Mouse (Mus musculus) C2C12 (cell line): ENCODE results near the gene Tex46.

Experiments used
- CEBPB ChIP-seq: IDR thresholded peaks from one replicate; pipeline ENCODE4 v1.6.1; 2011; ENCODE audit warnings: low read depth, mild to moderate bottlenecking, control low read depth, moderate library complexity
- CTCF ChIP-seq: IDR thresholded peaks from one replicate; pipeline ENCODE4 v1.5.1; 2011; ENCODE audit not compliant: control insufficient read depth, insufficient read depth, insufficient read length
- FOSL1 ChIP-seq: IDR thresholded peaks from one replicate; pipeline ENCODE4 v1.8.0; 2011; ENCODE audit warnings: mild to moderate bottlenecking, low read length; ENCODE audit not compliant: poor library complexity, insufficient read depth, severe bottlenecking
- MAX ChIP-seq: IDR thresholded peaks from one replicate; pipeline ENCODE4 v1.6.1; 2011; ENCODE audit warnings: mild to moderate bottlenecking, control low read depth
- MYOD1 ChIP-seq: IDR thresholded peaks from one replicate; pipeline ENCODE4 v1.6.1; 2011; ENCODE audit warnings: low read depth; ENCODE audit not compliant: control insufficient read depth, insufficient read length
- MYOG ChIP-seq: IDR thresholded peaks from one replicate; pipeline ENCODE4 v1.6.1; 2011; ENCODE audit not compliant: control insufficient read depth, insufficient read length; ENCODE audit errors: extremely low read depth
- USF1 ChIP-seq: IDR thresholded peaks from one replicate; pipeline ENCODE4 v1.6.1; 2011; ENCODE audit warnings: low read depth, mild to moderate bottlenecking, control low read depth, moderate library complexity

- no peak for TF ChIP-seq CTCF
- no peak for TF ChIP-seq USF1
- TF ChIP-seq CEBPB: no peak
- TF ChIP-seq MYOD1: no peak
- no peak for TF ChIP-seq MAX
- TF ChIP-seq FOSL1: no peak
- no peak for TF ChIP-seq MYOG
Measured at GRCm38 (mm10) chr4:136635995-136636394, 25.8 kb downstream of the Tex46 start.
